Mouse (Mus musculus): ENCODE data around the gene Ripply2. TPM values are rescaled to one million over a fixed set of nuclear protein-coding genes. Genes with fewer than 3 reads are reported as not detected.

Gene Ripply2
- polyA plus RNA-seq (2015; fragmentation: Illumina TruSeq; extraction: RNeasy Lipid Tissue Mini Kit (QIAGEN cat#74804); ENCODE audit: low read depth, low replicate concordance) = 10.6 TPM

GRCm38 (mm10) chr9:87015288-87015937, at the start of gene Ripply2:
Gene Ripply2, plus strand, starts transcription at chr9:87015537.

GRCm38 (mm10) chr9:87021778-87022523, 6.6 kb downstream of the Ripply2 start, which contains the start of gene Cyb5r4:
Gene Cyb5r4, plus strand, starts transcription at chr9:87022014.

Other genes with a start within 250 kb of the Ripply2 start
- gene Snap91, start 134.9 kb upstream of the Ripply2 start, polyA plus RNA-seq (2015; fragmentation: Illumina TruSeq; extraction: RNeasy Lipid Tissue Mini Kit (QIAGEN cat#74804); ENCODE audit: low read depth, low replicate concordance) = 182 TPM
- 48.1 TPM for gene Cyb5r4, start 6.5 kb downstream of the Ripply2 start, polyA plus RNA-seq (2015; fragmentation: Illumina TruSeq; extraction: RNeasy Lipid Tissue Mini Kit (QIAGEN cat#74804); ENCODE audit: low read depth, low replicate concordance)
- gene Mrap2, start 128.8 kb downstream of the Ripply2 start, polyA plus RNA-seq (2015; fragmentation: Illumina TruSeq; extraction: RNeasy Lipid Tissue Mini Kit (QIAGEN cat#74804); ENCODE audit: low read depth, low replicate concordance) = 6.5 TPM
- 4.7 TPM for gene Cep162, start 240.0 kb downstream of the Ripply2 start, polyA plus RNA-seq (2015; fragmentation: Illumina TruSeq; extraction: RNeasy Lipid Tissue Mini Kit (QIAGEN cat#74804); ENCODE audit: low read depth, low replicate concordance)

All from brain, adult 10 weeks (tissue).